Mouse (Mus musculus): ENCODE results near the gene Otud4.
"Not testable (repeated sequence)": the region's sequence is repeated elsewhere in the genome, so short reads cannot be mapped to it uniquely, and the experiment has no call there.

Gene Otud4

GRCm38 (mm10) chr8:79638707-79639549 lies 490 bp upstream of the Otud4 start:
- peak; percentile 99 for DNase-seq

DNA sequence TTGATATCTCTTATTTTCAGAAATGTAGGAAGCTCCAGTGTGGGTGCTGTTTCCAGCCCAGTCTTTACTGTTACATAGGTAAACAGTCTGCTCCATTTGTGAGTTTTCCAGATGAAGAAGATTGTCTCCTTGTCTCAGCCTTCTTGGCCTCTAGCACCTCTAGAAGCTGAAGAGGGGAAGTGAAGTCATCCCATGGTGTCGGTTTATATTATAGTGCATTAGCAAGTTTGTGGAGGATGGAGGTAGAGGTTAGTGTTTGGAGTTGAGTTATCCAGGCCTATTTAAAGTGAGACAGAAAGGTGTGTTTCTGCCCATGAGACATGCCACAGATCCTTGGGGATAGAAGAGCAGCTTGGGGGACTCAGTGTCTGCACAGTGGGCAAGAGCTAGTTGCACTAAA lies 1.7 kb downstream of the Otud4 start:
- DNase-seq: no peak

DNA sequence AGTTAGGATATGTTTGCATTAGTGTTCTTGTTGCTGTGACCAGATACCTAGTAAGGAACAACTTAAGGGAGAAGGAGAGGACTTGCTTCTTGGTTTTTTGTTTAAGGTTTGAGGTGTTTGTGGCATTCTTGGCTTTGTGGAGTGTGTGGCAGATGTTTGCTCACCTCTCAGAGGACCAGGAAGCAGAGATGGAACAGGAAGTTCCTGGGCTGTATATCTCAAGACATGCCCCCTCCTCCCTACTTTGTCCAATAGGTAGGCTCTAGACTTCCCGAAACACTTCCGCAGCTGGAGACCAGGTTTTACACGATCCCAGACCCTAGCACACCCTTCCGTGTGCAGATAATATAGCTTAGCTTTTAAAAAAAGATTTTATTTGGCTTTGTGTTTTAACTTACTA lies 10.2 kb downstream of the Otud4 start:
- peak in 1 of 2 experiments; percentile 25 for DNase-seq

DNA sequence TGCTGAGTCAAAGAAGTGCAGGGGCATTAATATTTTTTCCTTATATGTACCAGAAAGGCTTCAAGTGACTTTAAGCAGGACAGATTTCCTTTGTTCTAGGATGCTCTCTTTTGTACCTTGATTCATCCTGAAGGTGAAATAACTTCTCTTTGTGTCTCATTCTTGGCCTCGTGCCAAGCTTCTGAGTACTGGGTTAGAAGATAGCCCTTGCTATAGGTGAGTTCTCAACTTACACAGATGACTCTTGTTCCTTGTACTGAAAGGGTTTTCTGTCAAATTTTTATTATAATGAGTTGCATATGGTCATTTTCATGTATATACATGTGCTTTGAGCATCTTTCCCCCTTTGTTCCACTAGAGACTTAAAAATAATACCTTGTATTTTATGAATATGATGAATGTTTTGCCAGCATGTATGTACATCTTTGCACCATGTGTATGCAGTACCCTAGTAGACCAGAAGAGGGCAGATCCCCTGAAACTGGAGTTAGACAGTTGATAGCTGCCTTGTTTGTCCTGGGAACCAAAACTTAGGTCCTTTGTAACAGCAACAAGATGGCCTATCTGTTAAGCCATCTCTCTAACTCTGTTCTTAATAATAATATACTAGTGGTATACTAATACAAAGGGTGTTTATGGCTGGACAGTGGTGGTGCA lies 10.9 kb downstream of the Otud4 start:
- peak in 1 of 2 experiments; percentile 13 for DNase-seq

- no peak for DNase-seq
Observed at GRCm38 (mm10) chr8:79653736-79654135, 14.3 kb downstream of the Otud4 start.

DNA sequence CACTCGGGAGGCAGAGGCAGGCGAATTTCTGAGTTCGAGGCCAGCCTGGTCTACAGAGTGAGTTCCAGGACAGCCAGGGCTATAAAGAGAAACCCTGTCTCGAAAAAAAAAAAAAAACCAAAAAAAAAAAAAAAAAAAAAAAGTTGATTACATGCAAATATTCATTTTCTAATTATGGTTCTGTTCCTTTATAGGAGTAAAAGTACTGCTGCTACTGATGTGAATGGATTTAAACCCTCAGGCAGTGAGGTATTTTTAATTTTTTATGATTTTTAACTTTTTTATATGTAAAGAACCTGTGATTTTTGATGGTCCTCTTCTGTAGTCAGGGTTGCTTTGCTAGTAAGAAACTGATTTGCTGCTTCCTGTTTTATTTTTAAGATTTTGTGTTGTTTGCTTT lies 19.3 kb downstream of the Otud4 start:
- DNase-seq: not testable (repeated sequence)

- DNase-seq: no peak
Observed at GRCm38 (mm10) chr8:79676461-79676860, 37.0 kb downstream of the Otud4 start.

DNA sequence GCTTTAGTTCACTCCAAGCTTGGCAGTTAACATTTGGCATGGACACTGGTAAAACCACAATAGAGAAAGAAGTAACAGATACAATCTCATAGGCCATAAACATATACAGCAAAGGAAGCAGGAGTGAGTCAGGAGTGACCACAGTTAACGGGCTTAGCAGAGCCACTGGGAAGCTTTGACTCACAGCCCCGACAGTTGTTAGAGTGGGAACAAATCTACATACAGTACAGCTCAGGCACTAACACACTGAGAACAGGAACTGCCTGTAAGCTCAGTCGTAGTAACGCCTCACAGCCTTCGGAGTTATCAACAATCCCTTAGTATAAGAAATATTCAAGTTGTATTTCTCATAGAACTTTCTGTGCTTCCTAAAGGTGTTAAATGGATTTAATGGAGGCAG lies 39.6 kb downstream of the Otud4 start:
- DNase-seq: no peak

DNA sequence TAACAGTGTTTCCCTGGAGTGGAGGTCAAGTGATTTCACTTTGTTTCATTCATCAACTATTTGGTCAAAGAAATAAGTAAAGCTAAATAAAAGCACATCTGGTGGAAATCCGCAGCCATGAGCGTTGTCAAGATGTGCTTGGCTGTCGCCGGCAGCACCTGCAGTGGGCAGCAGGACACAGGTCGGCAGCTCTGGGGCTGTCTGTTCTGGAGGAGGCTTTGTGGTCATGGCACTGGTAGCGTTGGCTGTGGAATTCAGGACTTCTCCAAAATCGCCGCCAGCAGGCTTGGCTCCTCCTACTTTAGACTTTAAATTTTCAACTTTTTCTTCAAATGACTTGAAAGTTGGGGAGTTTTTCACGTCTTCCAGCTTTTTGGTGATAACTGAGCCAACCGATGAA lies 40.7 kb downstream of the Otud4 start:
- not testable (repeated sequence) for DNase-seq

DNA sequence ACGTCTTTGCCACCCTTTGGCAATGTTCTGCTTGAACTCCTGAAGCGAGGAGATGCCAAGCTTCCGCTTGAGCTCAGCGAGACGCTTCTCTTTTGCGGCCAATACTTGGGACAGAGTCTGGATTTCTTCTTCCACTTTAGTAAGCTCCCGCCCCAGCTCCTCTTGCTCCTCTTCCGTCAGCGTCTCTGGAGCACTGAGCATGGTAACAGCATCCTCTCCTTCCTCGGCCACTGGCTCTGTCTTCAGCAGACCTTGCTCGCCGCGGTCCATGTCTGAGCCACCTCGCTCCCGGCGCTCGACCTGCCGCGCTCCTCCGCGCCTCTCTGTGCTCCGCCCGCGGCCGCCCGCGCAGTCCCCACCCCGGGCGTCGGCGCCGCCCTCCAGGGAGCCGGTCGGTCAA lies 41.1 kb downstream of the Otud4 start:
- DNase-seq: peak; percentile 7 to 11

DNA sequence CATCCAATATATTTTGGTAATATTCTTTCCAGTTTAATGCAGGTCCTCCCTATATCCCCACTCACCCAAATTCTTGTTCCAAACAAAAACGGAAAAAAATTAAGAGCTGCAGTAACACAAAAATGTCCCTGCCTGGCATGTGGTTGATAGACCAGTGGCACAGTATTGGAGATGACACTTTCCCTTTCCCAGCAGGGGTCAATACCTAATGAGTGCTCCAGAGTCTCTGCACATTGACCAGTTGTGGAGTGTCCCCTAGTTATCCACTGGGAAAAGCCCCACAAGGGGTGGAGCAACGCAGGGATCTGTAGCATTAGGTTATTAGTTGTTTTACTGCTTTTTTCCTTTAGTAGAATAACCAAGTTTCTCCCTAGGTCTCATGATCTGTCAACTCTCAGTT lies 41.5 kb downstream of the Otud4 start:
- no peak for DNase-seq

DNA sequence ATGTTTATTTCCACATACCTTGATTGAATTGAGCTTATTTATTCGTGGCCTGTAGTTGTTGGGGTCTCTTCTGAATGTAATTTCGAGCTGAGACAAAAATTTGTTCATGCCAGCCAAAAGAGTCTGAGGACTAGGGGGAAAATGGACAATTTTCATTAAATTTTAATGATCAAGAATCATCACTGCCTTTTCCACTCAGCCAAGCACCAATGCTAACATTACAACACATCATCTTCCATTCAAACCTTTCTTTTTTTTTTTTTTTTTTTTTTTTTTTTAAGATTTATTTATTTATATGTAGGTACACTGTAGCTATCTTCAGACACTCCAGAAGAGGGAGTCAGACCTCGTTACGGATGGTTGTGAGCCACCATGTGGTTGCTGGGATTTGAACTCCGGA lies 46.5 kb downstream of the Otud4 start:
- not testable (repeated sequence) for DNase-seq

- DNase-seq: no peak
Observed at GRCm38 (mm10) chr8:79692531-79692930, 53.1 kb downstream of the Otud4 start.

DNA sequence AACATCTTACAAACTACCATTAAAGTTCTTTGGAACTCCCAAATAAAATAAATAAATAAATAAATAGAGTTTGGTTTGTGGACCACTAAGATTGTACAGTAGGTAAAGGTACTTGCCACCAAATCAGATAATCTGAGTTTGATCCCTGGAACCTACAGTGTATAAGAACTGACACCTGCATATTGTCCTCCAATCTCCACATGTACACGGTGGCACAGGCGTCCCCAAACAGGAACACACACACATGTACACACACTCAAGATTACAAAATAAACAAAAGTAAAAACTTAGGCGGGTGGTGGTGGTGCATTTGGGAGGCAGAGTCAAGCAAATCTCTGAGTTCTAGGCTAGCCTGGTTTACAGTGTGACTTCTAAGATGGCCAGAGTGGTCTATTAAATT lies 67.3 kb downstream of the Otud4 start:
- no peak for DNase-seq

DNA sequence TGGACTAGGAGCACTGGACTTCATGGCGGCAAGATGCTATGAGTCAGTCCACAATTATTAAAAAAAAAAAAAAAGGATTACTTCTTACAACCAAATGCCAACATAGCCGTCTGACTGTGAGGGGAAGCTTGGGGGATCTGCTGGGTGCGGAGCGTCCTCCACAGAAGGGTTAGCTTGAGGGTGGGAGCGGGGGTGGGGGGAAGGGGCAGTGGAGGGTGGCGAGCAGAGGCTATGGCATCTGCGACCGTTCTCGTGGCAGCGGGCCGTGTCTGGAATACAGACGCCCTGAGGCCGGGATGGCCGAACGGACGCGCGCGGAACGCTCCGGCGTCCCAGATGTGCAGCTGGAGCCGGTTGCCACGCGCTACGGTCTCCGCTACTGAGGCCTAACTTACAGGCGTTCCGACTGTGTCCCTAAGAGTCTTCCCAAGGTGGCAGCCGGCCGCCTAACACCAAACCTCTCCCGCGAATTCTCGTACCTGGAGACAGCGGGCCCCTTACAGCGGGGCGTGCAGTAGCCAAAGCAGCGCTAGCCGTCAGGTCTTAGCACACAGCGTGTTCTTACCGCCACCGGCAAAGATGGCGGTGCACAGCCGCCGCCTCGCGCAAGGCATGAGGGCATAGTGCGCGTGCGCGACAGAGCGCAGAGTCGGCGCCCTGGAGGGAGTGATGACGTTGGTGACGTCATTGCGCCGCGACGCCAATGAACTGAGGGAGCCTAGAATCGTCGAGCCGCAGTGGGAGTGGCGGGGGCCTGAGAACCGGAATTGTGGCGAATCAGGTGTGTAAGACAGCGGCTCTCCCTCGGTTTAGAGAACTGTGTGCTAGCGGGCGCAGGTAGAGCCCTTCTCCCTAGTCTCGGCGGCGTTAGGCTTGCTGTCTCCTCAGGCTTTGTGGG lies 71.9 kb downstream of the Otud4 start, which contains the start of the genes Abce1 and Anapc10:
Abce1 (minus strand) TSS at position 677 of the 898 bp plus-strand sequence.
Anapc10 (plus strand) TSS at position 757 of the 898 bp plus-strand sequence.
- peak; percentile 97 to 98 for DNase-seq

DNA sequence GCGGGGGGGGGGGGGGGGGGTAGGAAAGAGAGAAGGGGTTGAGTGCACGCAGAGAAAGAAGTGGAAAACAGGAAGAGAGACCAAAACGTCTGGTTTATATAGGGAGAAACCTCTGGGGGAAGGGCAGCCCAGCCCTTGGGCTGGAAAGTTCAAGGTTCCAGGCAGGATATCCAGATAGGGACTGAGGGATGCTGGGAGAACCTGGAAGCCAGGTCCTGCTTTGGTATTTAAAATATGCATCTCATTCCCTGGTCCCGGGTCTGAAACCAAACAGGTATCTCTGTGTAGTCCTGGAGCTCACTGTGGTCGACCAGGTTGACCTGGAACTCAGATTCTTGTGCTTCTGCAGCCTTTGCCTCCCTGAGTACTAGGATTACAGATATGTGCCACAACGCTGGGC lies 73.3 kb downstream of the Otud4 start:
- DNase-seq: no peak

GRCm38 (mm10) chr8:79721537-79721936 lies 82.1 kb downstream of the Otud4 start:
- no peak for DNase-seq

DNA sequence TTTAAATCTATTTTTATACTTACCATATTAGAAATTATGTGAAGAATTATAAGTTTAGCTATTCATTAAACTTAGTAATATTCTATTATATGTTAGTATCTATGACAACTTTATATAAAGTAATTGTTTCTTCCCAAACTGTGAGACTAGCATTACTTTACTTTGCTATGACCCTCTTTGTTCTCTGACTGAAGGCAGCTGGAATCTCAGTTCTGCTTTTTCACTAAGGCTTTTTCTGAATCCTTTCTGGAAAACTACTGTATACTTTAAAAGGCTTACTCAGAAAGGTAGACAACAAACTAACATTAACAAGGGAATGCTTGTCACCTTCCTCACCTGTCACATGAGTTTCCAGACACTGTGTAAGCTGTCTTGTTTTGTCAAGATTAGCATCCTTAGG lies 83.9 kb downstream of the Otud4 start:
- DNase-seq: no peak

- DNase-seq: no peak
Observed at GRCm38 (mm10) chr8:79724589-79724988, 85.2 kb downstream of the Otud4 start.
